Mouse (Mus musculus) stomach, embryonic 15.5 days (tissue): Measurements from ENCODE around the gene Zfp536. TPM values are rescaled to one million over a fixed set of nuclear protein-coding genes. Genes with fewer than 3 reads are reported as not detected.
"Not testable (repeated sequence)": the region's sequence is repeated elsewhere in the genome, so short reads cannot be mapped to it uniquely, and the experiment has no call there.

Experiments
- ATAC-seq: fragments of 200-750 bp; cut with Nextera tagmentation; 2 replicates; pipeline ENCODE4 v1.8.0; 2017; ENCODE audit warnings: low read depth, moderate number of reproducible peaks, moderate TSS enrichment; ENCODE audit not compliant: insufficient read depth, low FRiP score
- H3K27ac ChIP-seq: fragments of 300-500 bp; sonication (generic); 2 replicates; pipeline ENCODE4 v1.5.1; 2015; ENCODE audit warnings: mild to moderate bottlenecking, inconsistent platforms
- H3K27me3 ChIP-seq: fragments of 300-500 bp; sonication (generic); replicated peaks from 2 replicates; pipeline ENCODE4 v1.6.1; 2015; ENCODE audit warnings: inconsistent platforms
- H3K36me3 ChIP-seq: fragments of 300-500 bp; sonication (generic); 2 replicates; pipeline ENCODE4 v1.6.1; 2015; ENCODE audit warnings: inconsistent platforms
- H3K4me1 ChIP-seq: fragments of 300-500 bp; sonication (generic); 2 replicates; pipeline ENCODE4 v1.6.1; 2015; ENCODE audit warnings: inconsistent platforms
- H3K4me2 ChIP-seq: fragments of 300-500 bp; sonication (generic); 2 replicates; pipeline ENCODE4 v1.6.1; 2015; ENCODE audit warnings: mild to moderate bottlenecking, inconsistent platforms
- H3K4me3 ChIP-seq: fragments of 300-500 bp; sonication (generic); replicated peaks from 2 replicates; pipeline ENCODE4 v1.5.1; 2015; ENCODE audit warnings: inconsistent platforms
- H3K9ac ChIP-seq: fragments of 300-500 bp; sonication (generic); 2 replicates; pipeline ENCODE4 v1.6.1; 2015; ENCODE audit warnings: inconsistent platforms
- H3K9me3 ChIP-seq: fragments of 300-500 bp; sonication (generic); 2 replicates; pipeline ENCODE4 v1.6.1; 2016; ENCODE audit warnings: inconsistent platforms
- WGBS: fragments of 180-500 bp; shearing (Covaris S2); methylation state at CpG from one replicate; pipeline ENCODE4 v1.1.7; 2015; 5-methylcytosine and 5-hydroxymethylcytosine counted together
- polyA plus RNA-seq: library from polyadenylated mRNA; unstranded; fragments of >200 nt; fragmentation: Nextera tagmentation; extraction: Ambion mirVana; gene quantifications from 2 replicates; pipeline ENCODE4 v1.2.1, GENCODE M21; 2015

Gene Zfp536
- polyA plus RNA-seq, 1 experiment from 2014 or later: 14.0 TPM

GRCm38 (mm10) chr7:37619254-37619653 lies 154.2 kb downstream of the Zfp536 start:
- no peak overlapping the region for H3K4me2 ChIP-seq
- no peak for ATAC-seq
- H3K27ac ChIP-seq: no peak overlapping the region
- no peaks in the 10 kb centered on the region for H3K36me3 ChIP-seq
- H3K4me3 ChIP-seq: no peak overlapping the region
- H3K9me3 ChIP-seq: no peaks in the 10 kb centered on the region
- H3K4me1 ChIP-seq: peaks cover 4% of the 10 kb centered on the region; the same call in 1 of the 2 replicates
- no peak overlapping the region for H3K9ac ChIP-seq
- WGBS: 69% methylated on average over 7 of the region's 7 CpGs
- peaks cover 3% of the 10 kb centered on the region; the same call in 1 of the 2 replicates for H3K27me3 ChIP-seq

DNA sequence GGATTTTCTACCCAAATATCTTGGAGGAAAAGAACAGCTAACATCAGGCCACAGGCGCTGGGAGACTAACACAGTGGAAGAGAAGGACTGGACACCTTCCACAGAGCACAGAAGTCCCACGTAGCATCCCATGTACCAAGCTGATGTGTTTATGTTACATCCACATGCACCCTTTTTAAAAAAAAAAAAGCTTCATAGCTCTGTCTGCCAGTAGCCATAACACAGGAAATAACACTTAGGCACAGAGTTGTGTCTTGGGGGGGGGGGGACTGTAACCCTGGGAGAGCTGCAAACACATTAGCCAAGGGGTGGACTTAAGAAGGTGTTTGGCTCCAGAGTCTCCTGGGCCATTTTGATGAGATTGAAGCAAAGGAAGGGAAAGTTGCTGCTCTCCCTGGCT lies 155.6 kb downstream of the Zfp536 start:
- no peak overlapping the region for H3K27ac ChIP-seq

GRCm38 (mm10) chr7:37615932-37616331 lies 157.5 kb downstream of the Zfp536 start:
- Histone ChIP-seq H3K9me3 (no peaks in the 10 kb centered on the region), H3K4me1 (no peaks in the 10 kb centered on the region), H3K4me2 (no peak overlapping the region), H3K9ac (no peak overlapping the region), H3K27me3 (no peaks in the 10 kb centered on the region), H3K36me3 (no peaks in the 10 kb centered on the region), H3K27ac (no peak overlapping the region), H3K4me3 (no peak overlapping the region)
- ATAC-seq: no peak
- WGBS: 90% methylated on average over 4 of the region's 4 CpGs

More for the DNA sequence above, 155.6 kb downstream of the Zfp536 start:
- no peak overlapping the region for H3K4me3 ChIP-seq
- no peaks in the 10 kb centered on the region for H3K36me3 ChIP-seq
- H3K9ac ChIP-seq: no peak overlapping the region
- no peak for ATAC-seq
- 77% methylated on average over 2 of the region's 2 CpGs for WGBS
- no peaks in the 10 kb centered on the region for H3K9me3 ChIP-seq
- H3K27me3 ChIP-seq: no peaks in the 10 kb centered on the region
- H3K4me2 ChIP-seq: no peak overlapping the region
- no peaks in the 10 kb centered on the region for H3K4me1 ChIP-seq

- H3K9me3 ChIP-seq: no peaks in the 10 kb centered on the region
- H3K27me3 ChIP-seq: no peaks in the 10 kb centered on the region
- H3K36me3 ChIP-seq: no peaks in the 10 kb centered on the region
- H3K4me1 ChIP-seq: no peaks in the 10 kb centered on the region
- no peak overlapping the region for H3K4me3 ChIP-seq
- no peak overlapping the region for H3K4me2 ChIP-seq
- no peak overlapping the region for H3K27ac ChIP-seq
- no peak for ATAC-seq
- H3K9ac ChIP-seq: no peak overlapping the region
- 47% methylated on average over 10 of the region's 10 CpGs for WGBS
These were observed 159.1 kb downstream of the Zfp536 start for GRCm38 (mm10) chr7:37614381-37614780.

DNA sequence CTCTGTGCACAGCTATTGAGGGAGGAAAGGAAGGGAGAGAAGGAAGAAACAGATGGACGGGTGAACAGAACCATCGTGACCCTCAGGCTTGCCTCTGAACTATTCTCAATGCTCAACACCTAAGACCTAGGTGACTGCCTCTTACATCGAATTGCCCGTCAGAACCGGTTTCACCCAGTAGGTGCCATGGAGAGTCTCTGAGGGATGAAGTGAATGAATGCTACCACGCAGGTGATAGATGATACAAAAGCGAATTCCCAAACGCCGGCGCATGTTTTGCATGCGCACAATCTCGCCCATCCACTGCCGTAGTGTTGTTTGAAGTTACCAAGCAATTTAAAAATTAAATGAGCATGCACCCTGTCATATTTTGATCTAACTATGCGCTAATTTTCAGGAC lies 164.9 kb downstream of the Zfp536 start:
- no peaks in the 10 kb centered on the region for H3K36me3 ChIP-seq
- no peak overlapping the region for H3K9ac ChIP-seq
- no peak for ATAC-seq
- WGBS: 88% methylated on average over 14 of the region's 14 CpGs
- no peaks in the 10 kb centered on the region for H3K9me3 ChIP-seq
- H3K27me3 ChIP-seq: no peaks in the 10 kb centered on the region
- H3K27ac ChIP-seq: no peak overlapping the region
- H3K4me3 ChIP-seq: no peak overlapping the region
- no peak overlapping the region for H3K4me2 ChIP-seq
- no peaks in the 10 kb centered on the region for H3K4me1 ChIP-seq

DNA sequence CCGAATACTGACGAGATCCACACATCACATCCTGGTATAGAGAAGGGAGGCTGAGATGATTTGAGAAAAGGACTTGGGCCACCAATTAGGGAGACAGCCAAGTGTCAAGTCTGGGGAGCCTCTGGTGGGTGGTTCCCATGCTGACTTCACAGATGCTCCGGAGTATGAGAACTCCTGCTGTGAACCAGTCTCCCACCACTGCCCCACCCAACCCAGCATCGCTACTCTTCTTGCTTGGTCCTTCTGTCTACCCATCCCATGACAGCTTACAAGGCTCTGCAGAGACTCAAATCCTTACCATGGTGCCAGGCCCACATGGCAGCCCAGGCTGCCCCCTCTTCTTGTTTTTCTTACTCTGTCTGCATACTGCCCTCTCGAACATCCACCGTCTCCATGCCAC lies 165.5 kb downstream of the Zfp536 start:
- Histone ChIP-seq H3K9me3 (no peaks in the 10 kb centered on the region), H3K4me1 (no peaks in the 10 kb centered on the region), H3K4me2 (no peak overlapping the region), H3K9ac (no peak overlapping the region), H3K27ac (no peak overlapping the region), H3K4me3 (no peak overlapping the region), H3K36me3 (no peaks in the 10 kb centered on the region), H3K27me3 (no peaks in the 10 kb centered on the region)
- WGBS: 88% methylated on average over 6 of the region's 6 CpGs
- no peak for ATAC-seq

- 80% methylated on average over 5 of the region's 5 CpGs for WGBS
- H3K9me3 ChIP-seq: no peaks in the 10 kb centered on the region
- H3K4me1 ChIP-seq: no peaks in the 10 kb centered on the region
- H3K27me3 ChIP-seq: no peaks in the 10 kb centered on the region
- H3K27ac ChIP-seq: no peak overlapping the region
- no peak overlapping the region for H3K4me2 ChIP-seq
- no peak overlapping the region for H3K4me3 ChIP-seq
- H3K9ac ChIP-seq: no peak overlapping the region
- no peaks in the 10 kb centered on the region for H3K36me3 ChIP-seq
- ATAC-seq: no peak
These were observed 167.0 kb downstream of the Zfp536 start for GRCm38 (mm10) chr7:37606472-37606871.

DNA sequence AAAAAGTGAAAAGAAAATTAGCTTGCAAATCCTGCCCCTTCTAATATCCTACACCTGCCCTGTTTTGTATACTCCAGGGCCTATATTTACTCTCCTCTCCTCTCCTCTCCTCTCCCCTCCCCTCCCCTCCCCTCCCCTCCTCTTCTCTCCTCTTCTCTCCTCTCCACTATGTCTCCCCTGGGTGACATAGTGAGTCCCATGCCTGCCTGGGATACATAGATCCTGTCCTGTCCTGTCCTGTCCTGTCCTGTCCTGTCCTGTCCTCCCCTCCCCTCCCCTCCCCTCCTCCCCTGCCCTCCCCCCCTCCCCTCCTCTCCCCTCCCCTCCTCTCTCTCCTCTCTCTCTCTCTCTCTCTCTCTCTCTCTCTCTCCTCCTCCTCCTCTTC lies 169.9 kb downstream of the Zfp536 start:
- H3K9ac ChIP-seq, H3K9me3 ChIP-seq, H3K27ac ChIP-seq, H3K27me3 ChIP-seq, H3K4me3 ChIP-seq, H3K36me3 ChIP-seq, ATAC-seq, H3K4me2 ChIP-seq, H3K4me1 ChIP-seq: not testable (repeated sequence)

DNA sequence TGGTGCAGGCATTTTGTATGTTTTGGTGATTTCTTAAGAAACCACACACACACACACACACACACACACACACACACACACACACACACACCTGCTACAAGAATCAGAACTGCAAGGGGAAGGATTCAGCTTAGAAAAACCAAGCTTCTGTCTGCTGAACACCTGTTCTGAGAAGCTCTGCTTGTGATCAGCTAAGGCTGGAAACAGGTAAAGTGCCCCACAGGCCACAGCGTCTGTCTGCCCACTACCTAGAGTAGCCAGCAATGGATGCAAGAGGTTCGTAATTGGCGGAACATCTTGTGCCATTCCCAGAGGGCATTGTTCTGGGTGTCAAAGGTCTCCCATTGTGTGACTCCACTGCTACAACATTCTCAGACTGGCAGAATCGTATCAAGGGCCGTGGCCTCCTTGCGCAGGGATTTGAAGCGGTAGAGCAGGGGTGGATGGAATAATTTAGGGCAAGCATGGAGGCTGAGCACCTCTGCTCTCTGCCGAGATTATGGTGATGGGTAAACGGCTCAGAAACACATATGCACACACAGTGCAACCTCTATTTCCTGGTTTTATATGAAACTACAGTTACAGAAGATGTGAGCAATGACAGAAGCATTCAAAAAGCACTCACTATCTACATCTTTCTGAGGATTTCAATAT lies 170.4 kb downstream of the Zfp536 start:
- Histone ChIP-seq H3K4me2 (no peak overlapping the region), H3K36me3 (no peaks in the 10 kb centered on the region), H3K4me1 (no peaks in the 10 kb centered on the region), H3K9me3 (no peaks in the 10 kb centered on the region), H3K4me3 (no peak overlapping the region), H3K27ac (no peak overlapping the region), H3K9ac (no peak overlapping the region), H3K27me3 (no peaks in the 10 kb centered on the region)
- no peak for ATAC-seq
- 62% methylated on average over 9 of the region's 9 CpGs for whole genome bisulfite sequencing

GRCm38 (mm10) chr7:37600318-37600717 lies 173.1 kb downstream of the Zfp536 start:
- no peaks in the 10 kb centered on the region for H3K36me3 ChIP-seq
- no peaks in the 10 kb centered on the region for H3K4me1 ChIP-seq
- H3K9ac ChIP-seq: no peak overlapping the region
- H3K4me2 ChIP-seq: no peak overlapping the region
- H3K27me3 ChIP-seq: no peaks in the 10 kb centered on the region
- WGBS: 78% methylated on average over 4 of the region's 4 CpGs
- no peak overlapping the region for H3K4me3 ChIP-seq
- ATAC-seq: no peak
- H3K27ac ChIP-seq: no peak overlapping the region
- H3K9me3 ChIP-seq: no peaks in the 10 kb centered on the region

DNA sequence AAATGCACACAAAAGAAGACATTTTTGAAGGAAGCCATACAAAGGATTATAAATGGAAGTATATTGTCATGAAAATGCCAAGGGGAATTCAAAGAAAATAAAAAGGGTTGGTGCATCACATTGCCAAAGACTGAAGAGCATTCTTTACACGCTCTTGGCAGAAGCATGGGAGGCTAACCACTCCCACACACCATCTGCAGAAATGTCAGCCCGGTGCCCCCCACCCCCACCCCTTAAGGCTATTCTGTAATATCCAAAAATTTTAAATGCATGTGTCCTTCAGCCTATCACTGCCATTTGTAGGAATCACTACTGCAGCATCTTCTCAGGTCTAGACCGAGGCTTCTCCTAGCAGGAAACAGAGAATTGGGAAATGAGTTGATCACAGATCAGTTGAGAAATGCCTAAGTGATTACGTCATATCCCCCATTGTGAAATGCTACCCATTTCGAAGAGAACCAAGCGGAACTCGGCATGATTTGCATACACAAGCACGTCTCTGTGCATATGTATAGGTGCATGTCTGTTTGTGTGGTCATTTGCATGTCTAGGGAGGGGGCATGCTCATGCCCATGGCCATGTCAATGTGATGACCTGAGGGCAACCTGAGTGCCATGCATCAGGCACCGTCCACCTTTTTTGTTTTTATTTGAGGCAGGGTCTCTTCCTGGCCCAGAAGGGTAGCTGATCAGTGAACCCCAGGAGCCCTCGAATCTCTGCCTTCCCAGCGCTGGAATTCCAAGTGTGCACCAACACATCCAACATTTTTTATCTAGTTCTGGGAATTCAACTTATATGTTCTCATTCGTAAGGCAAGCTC lies 179.0 kb downstream of the Zfp536 start:
- WGBS: 74% methylated on average over 12 of the region's 12 CpGs
- H3K9ac ChIP-seq: no peak overlapping the region
- no peak overlapping the region for H3K27ac ChIP-seq

DNA sequence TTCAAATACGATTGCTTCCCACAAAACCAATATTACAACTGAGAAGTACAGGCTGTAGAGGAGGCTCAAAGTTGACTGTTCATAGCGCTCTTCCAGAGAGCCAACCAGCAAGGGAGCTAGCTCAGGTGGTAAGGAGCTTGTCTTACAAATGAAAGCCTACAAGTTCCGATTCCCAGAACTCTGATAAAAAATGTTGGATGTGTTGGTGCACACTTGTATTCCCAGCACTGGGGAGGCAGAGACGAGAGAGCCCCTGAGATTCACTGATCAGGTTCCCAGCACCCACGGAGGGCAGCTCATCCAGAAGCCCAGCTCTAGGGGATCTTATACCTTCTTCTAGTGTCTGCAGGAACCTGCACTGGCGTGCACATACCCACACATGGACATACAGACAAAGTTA lies 179.9 kb downstream of the Zfp536 start:
- H3K27me3 ChIP-seq: no peaks in the 10 kb centered on the region
- no peaks in the 10 kb centered on the region for H3K4me1 ChIP-seq
- H3K4me2 ChIP-seq: no peak overlapping the region
- WGBS: 92% methylated on average over 6 of the region's 6 CpGs
- H3K27ac ChIP-seq: no peak overlapping the region
- no peak overlapping the region for H3K9ac ChIP-seq
- ATAC-seq: no peak
- H3K4me3 ChIP-seq: no peak overlapping the region
- no peaks in the 10 kb centered on the region for H3K9me3 ChIP-seq
- no peaks in the 10 kb centered on the region for H3K36me3 ChIP-seq

More for the DNA sequence above, 179.0 kb downstream of the Zfp536 start:
- no peaks in the 10 kb centered on the region for H3K36me3 ChIP-seq
- no peak overlapping the region for H3K4me3 ChIP-seq
- no peak overlapping the region for H3K4me2 ChIP-seq
- H3K27me3 ChIP-seq: no peaks in the 10 kb centered on the region
- no peaks in the 10 kb centered on the region for H3K4me1 ChIP-seq
- no peaks in the 10 kb centered on the region for H3K9me3 ChIP-seq
- ATAC-seq: no peak
